Mouse (Mus musculus) CH12.LX (cell line): ENCODE results near the gene Usp6nl. TPM values are rescaled to one million over a fixed set of nuclear protein-coding genes. Genes with fewer than 3 reads are reported as not detected.

Source experiments
- DNase-seq: peaks from one replicate; pipeline ENCODE4 v3.0.0-alpha.2; 2013; ENCODE audit errors: extremely low read depth
- H3K27ac ChIP-seq: 2 replicates; pipeline ENCODE4 v1.5.1; 2012; ENCODE audit warnings: low read depth, mild to moderate bottlenecking, control low read depth, moderate library complexity; ENCODE audit not compliant: insufficient read depth
- H3K27me3 ChIP-seq: replicated peaks from 2 replicates; pipeline ENCODE3; 2012; ENCODE audit warnings: inconsistent platforms
- H3K36me3 ChIP-seq, 2 experiments: replicated peaks in 1 of 2; 2 replicates each; pipeline versions ENCODE3 to v1.6.1; 2012; ENCODE audit warnings: inconsistent platforms in 1 of 2, low read length in 1 of 2, mild to moderate bottlenecking in 1 of 2, mixed read lengths in 1 of 2, moderate library complexity in 1 of 2; ENCODE audit not compliant: control insufficient read depth in 1 of 2, insufficient read depth in 1 of 2
- H3K4me1 ChIP-seq, 2 experiments: 2 replicates each; pipeline ENCODE4 v1.6.1; 2012; ENCODE audit warnings: inconsistent platforms in 1 of 2, moderate library complexity in 1 of 2; ENCODE audit not compliant: insufficient read depth in 2 of 2, control insufficient read depth in 1 of 2
- H3K4me2 ChIP-seq: 2 replicates; pipeline ENCODE4 v1.6.1; 2012; ENCODE audit warnings: low read depth, mild to moderate bottlenecking, control low read depth; ENCODE audit not compliant: poor library complexity, insufficient read depth, severe bottlenecking
- H3K4me3 ChIP-seq, 3 experiments: fragments of 150-350 bp in 1 of 3; sonication (generic) in 1 of 3; replicated peaks in 1 of 3; 2 replicates each; pipeline versions ENCODE3 to v1.5.1; 2011 to 2012; ENCODE audit warnings: low read depth in 2 of 3, low read length in 2 of 3, mild to moderate bottlenecking in 2 of 3, moderate library complexity in 2 of 3, control low read depth in 1 of 3, improper control_type of control experiment in 1 of 3, inconsistent platforms in 1 of 3, mixed read lengths in 1 of 3; ENCODE audit not compliant: poor library complexity in 1 of 3
- H3K79me2 ChIP-seq: replicated peaks from 2 replicates; pipeline ENCODE4 v1.6.1; 2012; ENCODE audit warnings: mild to moderate bottlenecking, moderate library complexity; ENCODE audit not compliant: control insufficient read depth, poor library complexity, insufficient read depth, severe bottlenecking; ENCODE audit errors: extremely low read depth
- H3K9ac ChIP-seq: 2 replicates; pipeline ENCODE4 v1.6.1; 2012; ENCODE audit warnings: low read depth, mild to moderate bottlenecking, control low read depth, moderate library complexity; ENCODE audit not compliant: insufficient read depth
- H3K9me3 ChIP-seq: replicated peaks from 2 replicates; pipeline ENCODE3; 2012; ENCODE audit warnings: low read length, inconsistent platforms, mixed read lengths
- BHLHE40 ChIP-seq: IDR thresholded peaks from 2 replicates; pipeline ENCODE4 v1.6.1; 2011; ENCODE audit warnings: mild to moderate bottlenecking, low read depth, low read length, improper control_type of control experiment
- CHD2 ChIP-seq: IDR thresholded peaks from 2 replicates; pipeline ENCODE4 v1.6.1; 2011; ENCODE audit warnings: low read length, improper control_type of control experiment
- CTCF ChIP-seq, 2 experiments: IDR thresholded peaks in 1 of 2; conservative IDR thresholded peaks in 1 of 2; 2 replicates each; pipeline ENCODE4 v1.5.1; 2011 to 2012; ENCODE audit warnings: low read depth in 2 of 2, low read length in 2 of 2, improper control_type of control experiment in 1 of 2, inconsistent platforms in 1 of 2, mild to moderate bottlenecking in 1 of 2, moderate library complexity in 1 of 2
- E2F4 ChIP-seq: IDR thresholded peaks from 2 replicates; pipeline ENCODE4 v1.6.1; 2011; ENCODE audit warnings: low read depth, low read length, improper control_type of control experiment; ENCODE audit not compliant: insufficient replicate concordance
- ELF1 ChIP-seq: IDR thresholded peaks from 2 replicates; pipeline ENCODE4 v1.6.1; 2014; ENCODE audit warnings: low read depth, mild to moderate bottlenecking, inconsistent platforms, low read length, improper control_type of control experiment
- ETS1 ChIP-seq: conservative IDR thresholded peaks from 2 replicates; pipeline ENCODE4 v1.6.1; 2012; ENCODE audit warnings: low read depth, mild to moderate bottlenecking, inconsistent platforms, low read length, improper control_type of control experiment, moderate library complexity
- IRF4 ChIP-seq: IDR thresholded peaks from 2 replicates; pipeline ENCODE4 v1.6.1; 2014; ENCODE audit warnings: low read depth, mild to moderate bottlenecking, inconsistent platforms, low read length, improper control_type of control experiment
- MAFK ChIP-seq: IDR thresholded peaks from 2 replicates; pipeline ENCODE4 v1.6.1; 2011; ENCODE audit warnings: low read length, improper control_type of control experiment; ENCODE audit not compliant: insufficient replicate concordance
- MAX ChIP-seq: IDR thresholded peaks from 2 replicates; pipeline ENCODE4 v1.6.1; 2011; ENCODE audit warnings: low read length, improper control_type of control experiment
- MYC ChIP-seq: IDR thresholded peaks from 2 replicates; pipeline ENCODE4 v1.6.1; 2011; ENCODE audit warnings: low read depth, mild to moderate bottlenecking, improper control_type of control experiment, low read length
- PAX5 ChIP-seq: IDR thresholded peaks from 2 replicates; pipeline ENCODE4 v1.6.1; 2012; ENCODE audit warnings: low read length, inconsistent platforms, mixed read lengths
- POLR2AphosphoS2 ChIP-seq: IDR thresholded peaks from 2 replicates; pipeline ENCODE4 v1.6.1; 2011; ENCODE audit warnings: low read depth, low read length, improper control_type of control experiment
- RAD21 ChIP-seq: IDR thresholded peaks from 2 replicates; pipeline ENCODE4 v1.6.1; 2011; ENCODE audit warnings: low read depth, mild to moderate bottlenecking, low read length, improper control_type of control experiment, moderate library complexity
- SIN3A ChIP-seq: IDR thresholded peaks from 2 replicates; pipeline ENCODE4 v1.6.1; 2012; ENCODE audit warnings: low read length, improper control_type of control experiment, inconsistent platforms
- SMC3 ChIP-seq: IDR thresholded peaks from 2 replicates; pipeline ENCODE4 v1.6.1; 2011; ENCODE audit warnings: low read depth, low read length, improper control_type of control experiment
- TBP ChIP-seq: conservative IDR thresholded peaks from 2 replicates; pipeline ENCODE4 v1.6.1; 2011; ENCODE audit warnings: low read depth, low read length, improper control_type of control experiment
- ZMIZ1 ChIP-seq: IDR thresholded peaks from 2 replicates; pipeline ENCODE4 v1.6.1; 2012; ENCODE audit warnings: low read depth, mild to moderate bottlenecking, inconsistent platforms, low read length, improper control_type of control experiment
- dilution Hi-C: fragments of 300-500 bp; cut with MboI; formaldehyde crosslinking; loops from 2 replicates; pipeline ENCODE4 v1.14.3; 2020; ENCODE audit warnings: low sequenced_read_pairs; ENCODE audit not compliant: extremely low pct_unique_long_range_greater_than_20kb, extremely low pct_ligation_motif_present
- in situ Hi-C: fragments of 300-500 bp; cut with MboI; formaldehyde crosslinking; loops from 3 replicates; pipeline ENCODE4 v1.14.3; 2019; ENCODE audit warnings: low sequenced_read_pairs, low pct_ligation_motif_present, low pct_unique_long_range_greater_than_20kb, mixed read lengths
- polyA plus RNA-seq: library from polyadenylated mRNA; unstranded; fragments of >175 nt; gene quantifications from 2 replicates; pipeline ENCODE4 v1.2.1, GENCODE M21; 2012; ENCODE audit warnings: low read depth; ENCODE audit not compliant: insufficient read length
- total RNA-seq, 2 experiments: library from RNA; depleted of rRNA; stranded (reverse); fragments of 300-350 nt in 1 of 2; fragments of >200 nt in 1 of 2; gene quantifications; 2 replicates each; pipeline ENCODE4 v1.2.3; 2012 to 2014

The Usp6nl gene
- total and polyA plus RNA-seq, 3 experiments = 4.1 to 12.1 (median 4.6) TPM

DNA sequence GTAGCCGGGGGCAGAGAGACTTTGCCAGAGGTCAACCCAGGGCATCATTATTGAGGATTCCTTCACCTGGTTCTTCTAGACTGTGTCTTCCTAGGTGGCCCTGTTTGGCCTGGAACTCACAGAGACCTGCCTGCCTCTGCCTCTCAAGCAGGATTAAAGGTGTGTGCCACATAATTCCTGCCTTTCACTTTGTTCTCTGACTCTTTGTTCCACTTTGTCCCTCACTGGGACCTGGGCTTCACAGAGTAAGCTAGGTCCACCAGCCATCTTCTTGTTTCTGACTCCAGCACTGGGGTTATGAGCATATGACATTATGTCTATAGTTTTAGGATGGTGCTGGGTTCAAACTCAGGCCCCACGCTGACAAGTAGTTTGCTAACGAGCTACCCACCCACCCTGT lies 144.9 kb downstream of the Usp6nl start:
- H3K4me1 ChIP-seq = peaks cover 0 to 15% of the 10 kb centered on the region in 2 experiments; a peak in 2 of 4 replicates
- no peaks in the 10 kb centered on the region for H3K36me3 ChIP-seq
- no peaks in the 10 kb centered on the region for H3K79me2 ChIP-seq
- H3K9me3 ChIP-seq = peaks cover 9% of the 10 kb centered on the region
- no peaks in the 10 kb centered on the region for H3K27me3 ChIP-seq
- H3K4me2 ChIP-seq = no peak overlapping the region
- TF ChIP-seq SIN3A = no peak
- TF ChIP-seq SMC3 = no peak
- TF ChIP-seq, all 38 proteins: peak for 0
- dilution Hi-C loops (no loop called here), in situ Hi-C loops (no loop called here)
- DNase-seq = no peak
- Histone ChIP-seq H3K27ac (no peak overlapping the region), H3K4me3 (no peak overlapping the region), H3K9ac (no peak overlapping the region)

DNA sequence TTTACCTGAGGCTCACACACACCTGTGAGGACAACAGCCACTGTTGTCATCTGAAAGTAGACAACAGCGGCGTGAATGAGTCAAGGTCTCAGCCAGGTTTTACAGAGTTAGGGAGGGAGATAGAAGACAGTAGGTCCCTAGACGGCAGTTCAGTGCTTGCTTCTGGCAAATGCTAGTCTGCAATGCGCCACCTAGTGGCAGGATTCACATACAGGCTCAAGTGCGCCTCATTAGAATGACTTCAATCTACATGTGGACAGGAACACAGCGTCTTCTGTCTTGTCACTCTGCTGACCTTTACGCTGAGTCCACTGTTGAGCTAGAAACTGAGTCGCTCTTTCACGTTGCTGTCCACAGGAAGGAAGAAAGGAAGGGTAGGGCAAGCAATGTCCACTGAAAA lies 146.7 kb downstream of the Usp6nl start:
- peak; percentile 89 for DNase-seq
- Histone ChIP-seq H3K27me3 (no peaks in the 10 kb centered on the region), H3K9me3 (no peaks in the 10 kb centered on the region), H3K4me1 (peaks cover 0 to 10% of the 10 kb centered on the region in 2 experiments; a peak in 2 of 4 replicates), H3K4me2 (no peak overlapping the region), H3K27ac (no peak overlapping the region), H3K36me3 (no peaks in the 10 kb centered on the region), H3K4me3 (no peak overlapping the region), H3K79me2 (no peaks in the 10 kb centered on the region), H3K9ac (no peak overlapping the region)
- TF ChIP-seq CHD2 (no peak), ZMIZ1 (no peak), POLR2AphosphoS2 (no peak), E2F4 (no peak), BHLHE40 (no peak), PAX5 (no peak), MAFK (no peak), ETS1 (no peak), TBP (no peak), ELF1 (no peak; the same call in 1 of the 2 replicates), SMC3 (peak; percentile 96), IRF4 (no peak), MAX (0 out of 2 replicates have a peak, but pooled peaks have one; percentile 26), CTCF (conservative IDR thresholded peaks at IDR 0.05 in 1 of 2, IDR thresholded peaks at IDR 0.05 in 1 of 2; ENCODE audit: low read depth in 2 of 2, low read length in 2 of 2) (peak; percentile 93 to 97), RAD21 (peak; percentile 81), MYC (0 out of 2 replicates have a peak, but pooled peaks have one; percentile 68), SIN3A (no peak)
- in situ Hi-C loops = no loop called here
- dilution Hi-C loops = no loop called here
